Mouse (Mus musculus) hindbrain, embryonic 10.5 days (tissue): ENCODE data around the gene Gm44805. TPM values are rescaled to one million over a fixed set of nuclear protein-coding genes. Genes with fewer than 3 reads are reported as not detected.
"Not testable (repeated sequence)": the region's sequence is repeated elsewhere in the genome, so short reads cannot be mapped to it uniquely, and the experiment has no call there.

ENCODE experiments used
- DNase-seq: peaks from one replicate; pipeline ENCODE4 v3.0.0-alpha.2; 2017; ENCODE audit warnings: low spot score
- H3K27ac ChIP-seq: fragments of 300-500 bp; sonication (generic); 2 replicates; pipeline ENCODE4 v1.5.1; 2016; ENCODE audit warnings: mild to moderate bottlenecking, moderate library complexity
- H3K27me3 ChIP-seq: fragments of 300-500 bp; sonication (generic); 2 replicates; pipeline ENCODE4 v1.6.1; 2016; ENCODE audit warnings: mild to moderate bottlenecking; ENCODE audit not compliant: poor library complexity, insufficient read depth, severe bottlenecking
- H3K36me3 ChIP-seq: fragments of 300-500 bp; sonication (generic); 2 replicates; pipeline ENCODE4 v1.6.1; 2016; ENCODE audit warnings: mild to moderate bottlenecking, moderate library complexity
- H3K4me1 ChIP-seq: fragments of 300-500 bp; sonication (generic); replicated peaks from 2 replicates; pipeline ENCODE4 v1.6.1; 2016; ENCODE audit warnings: mild to moderate bottlenecking
- H3K4me3 ChIP-seq: fragments of 300-500 bp; sonication (generic); 2 replicates; pipeline ENCODE4 v1.5.1; 2016; ENCODE audit warnings: mild to moderate bottlenecking, moderate library complexity
- H3K9me3 ChIP-seq: fragments of 300-500 bp; sonication (generic); 2 replicates; pipeline ENCODE4 v1.6.1; 2016; ENCODE audit warnings: mild to moderate bottlenecking, moderate library complexity
- WGBS: fragments of 180-500 bp; shearing (Covaris S2); methylation state at CpG from one replicate; pipeline ENCODE4 v1.1.7; 2016; 5-methylcytosine and 5-hydroxymethylcytosine counted together
- polyA plus RNA-seq: library from polyadenylated mRNA; unstranded; fragments of >200 nt; fragmentation: Nextera tagmentation; extraction: Ambion mirVana; gene quantifications from 2 replicates; pipeline ENCODE4 v1.2.1, GENCODE M21; 2016

The Gm44805 gene
- polyA plus RNA-seq, 1 experiment from 2014 or later, result not detected

- DNase-seq, result no peak
- Histone ChIP-seq H3K9me3 (peaks cover 9% of the 10 kb centered on the region), H3K27ac (no peak overlapping the region), H3K27me3 (no peaks in the 10 kb centered on the region), H3K4me1 (peaks cover 71% of the 10 kb centered on the region), H3K4me3 (peak overlapping the region; percentile 7; the same call in 1 of the 2 replicates), H3K36me3 (peaks cover 19% of the 10 kb centered on the region)
- 94% methylated on average over 34 of the region's 34 CpGs for WGBS
These were observed 15.2 kb upstream of the Gm44805 start for GRCm38 (mm10) chr7:19696336-19696873.

GRCm38 (mm10) chr7:19695881-19696280, 14.7 kb upstream of the Gm44805 start:
- H3K27ac ChIP-seq, result no peak overlapping the region
- H3K27me3 ChIP-seq, result no peaks in the 10 kb centered on the region
- no peak for DNase-seq
- WGBS, result 85% methylated on average over 6 of the region's 6 CpGs
- peaks cover 69% of the 10 kb centered on the region for H3K4me1 ChIP-seq
- peaks cover 18% of the 10 kb centered on the region for H3K36me3 ChIP-seq
- peaks cover 9% of the 10 kb centered on the region for H3K9me3 ChIP-seq
- no peak overlapping the region for H3K4me3 ChIP-seq

- 49% methylated on average over 8 of the region's 8 CpGs for WGBS
- Histone ChIP-seq H3K36me3 (peaks cover 18% of the 10 kb centered on the region), H3K4me3 (no peak overlapping the region), H3K4me1 (peaks cover 62% of the 10 kb centered on the region), H3K27ac (peak overlapping the region; percentile 53; the same call in 1 of the 2 replicates), H3K27me3 (no peaks in the 10 kb centered on the region), H3K9me3 (peaks cover 9% of the 10 kb centered on the region)
- DNase-seq, result no peak
These were observed 14.0 kb upstream of the Gm44805 start for GRCm38 (mm10) chr7:19695213-19695594.

GRCm38 (mm10) chr7:19694336-19695212, 13.4 kb upstream of the Gm44805 start:
- DNase-seq, result no peak
- peaks cover 58% of the 10 kb centered on the region for H3K4me1 ChIP-seq
- WGBS, result 86% methylated on average over 10 of the region's 10 CpGs

GRCm38 (mm10) chr7:19693421-19693820, 12.2 kb upstream of the Gm44805 start:
- Histone ChIP-seq H3K27ac (peak overlapping the region; percentile 81), H3K4me3 (peak overlapping the region; percentile 16; the same call in 1 of the 2 replicates), H3K36me3 (peaks cover 18% of the 10 kb centered on the region), H3K27me3 (no peaks in the 10 kb centered on the region), H3K4me1 (peaks cover 47% of the 10 kb centered on the region), H3K9me3 (peaks cover 9% of the 10 kb centered on the region)
- WGBS, result 24% methylated on average over 10 of the region's 10 CpGs
- peak; percentile 65 for DNase-seq

More at GRCm38 (mm10) chr7:19694336-19695212, 13.4 kb upstream of the Gm44805 start:
- Histone ChIP-seq H3K36me3 (peaks cover 18% of the 10 kb centered on the region), H3K27me3 (no peaks in the 10 kb centered on the region), H3K27ac (peak overlapping the region; percentile 53), H3K9me3 (peaks cover 9% of the 10 kb centered on the region), H3K4me3 (no peak overlapping the region)

GRCm38 (mm10) chr7:19691873-19692865, 10.9 kb upstream of the Gm44805 start, which contains the start of gene Apoc1:
Gene Apoc1 (minus strand): TSS chr7:19692660.
- 52% methylated on average over 28 of the region's 28 CpGs for WGBS
- Histone ChIP-seq H3K4me3 (peak within 1 kb of the TSS; percentile 20), H3K36me3 (peaks cover 15% of the 10 kb centered on the region), H3K4me1 (peaks cover 36% of the 10 kb centered on the region), H3K9me3 (peaks cover 9% of the 10 kb centered on the region), H3K27me3 (no peaks in the 10 kb centered on the region), H3K27ac (peak within 1 kb of the TSS; percentile 81)
- DNase-seq, result no peak

GRCm38 (mm10) chr7:19691434-19691833, 10.2 kb upstream of the Gm44805 start:
- peaks cover 8% of the 10 kb centered on the region for H3K36me3 ChIP-seq
- no peaks in the 10 kb centered on the region for H3K27me3 ChIP-seq
- DNase-seq, result no peak
- peak overlapping the region; percentile 20 for H3K4me3 ChIP-seq
- 82% methylated on average over 6 of the region's 6 CpGs for WGBS
- H3K9me3 ChIP-seq, result peaks cover 3% of the 10 kb centered on the region
- H3K27ac ChIP-seq, result no peak overlapping the region
- H3K4me1 ChIP-seq, result peaks cover 36% of the 10 kb centered on the region

- Histone ChIP-seq H3K27ac (no peak overlapping the region), H3K27me3 (no peaks in the 10 kb centered on the region), H3K9me3 (no peaks in the 10 kb centered on the region), H3K4me3 (no peak overlapping the region), H3K36me3 (peaks cover 2% of the 10 kb centered on the region; the same call in 1 of the 2 replicates), H3K4me1 (peaks cover 36% of the 10 kb centered on the region)
- DNase-seq, result no peak
- WGBS, result 94% methylated on average over 4 of the region's 4 CpGs
These were observed 9.6 kb upstream of the Gm44805 start for GRCm38 (mm10) chr7:19690845-19691244.

GRCm38 (mm10) chr7:19688611-19689010, 7.4 kb upstream of the Gm44805 start:
- Histone ChIP-seq H3K27me3 (no peaks in the 10 kb centered on the region), H3K4me3 (no peak overlapping the region), H3K27ac (no peak overlapping the region), H3K36me3 (no peaks in the 10 kb centered on the region), H3K4me1 (peaks cover 23% of the 10 kb centered on the region), H3K9me3 (no peaks in the 10 kb centered on the region)
- DNase-seq, result no peak
- WGBS, result 97% methylated on average over 2 of the region's 2 CpGs

GRCm38 (mm10) chr7:19688101-19688500, 6.9 kb upstream of the Gm44805 start:
- H3K27me3 ChIP-seq, result no peaks in the 10 kb centered on the region
- no peaks in the 10 kb centered on the region for H3K9me3 ChIP-seq
- 90% methylated on average over 10 of the region's 10 CpGs for WGBS
- DNase-seq, result no peak
- H3K4me3 ChIP-seq, result no peak overlapping the region
- no peaks in the 10 kb centered on the region for H3K36me3 ChIP-seq
- no peak overlapping the region for H3K27ac ChIP-seq
- H3K4me1 ChIP-seq, result peaks cover 18% of the 10 kb centered on the region

- not testable (repeated sequence) for H3K27me3 ChIP-seq, H3K27ac ChIP-seq
- 75% methylated on average over 8 of the region's 8 CpGs for WGBS
These were observed 5.8 kb upstream of the Gm44805 start for GRCm38 (mm10) chr7:19686927-19687583.

GRCm38 (mm10) chr7:19686521-19686920, 5.3 kb upstream of the Gm44805 start:
- Histone ChIP-seq H3K4me3 (no peak overlapping the region), H3K9me3 (no peaks in the 10 kb centered on the region), H3K36me3 (no peaks in the 10 kb centered on the region), H3K27me3 (no peaks in the 10 kb centered on the region), H3K27ac (no peak overlapping the region), H3K4me1 (peaks cover 2% of the 10 kb centered on the region; the same call in 1 of the 2 replicates)
- 90% methylated on average over 6 of the region's 6 CpGs for WGBS
- DNase-seq, result no peak

More at GRCm38 (mm10) chr7:19686927-19687583, 5.8 kb upstream of the Gm44805 start:
- H3K9me3 ChIP-seq, H3K4me1 ChIP-seq, DNase-seq, H3K36me3 ChIP-seq, H3K4me3 ChIP-seq: not testable (repeated sequence)
